Mouse (Mus musculus): Measurements from ENCODE around the gene Negr1. TPM values are rescaled to one million over a fixed set of nuclear protein-coding genes. Genes with fewer than 3 reads are reported as not detected.
"Not testable (repeated sequence)": the region's sequence is repeated elsewhere in the genome, so short reads cannot be mapped to it uniquely, and the experiment has no call there.

Gene Negr1
- total RNA-seq, 1 experiment from 2014 or later = not detected

DNA sequence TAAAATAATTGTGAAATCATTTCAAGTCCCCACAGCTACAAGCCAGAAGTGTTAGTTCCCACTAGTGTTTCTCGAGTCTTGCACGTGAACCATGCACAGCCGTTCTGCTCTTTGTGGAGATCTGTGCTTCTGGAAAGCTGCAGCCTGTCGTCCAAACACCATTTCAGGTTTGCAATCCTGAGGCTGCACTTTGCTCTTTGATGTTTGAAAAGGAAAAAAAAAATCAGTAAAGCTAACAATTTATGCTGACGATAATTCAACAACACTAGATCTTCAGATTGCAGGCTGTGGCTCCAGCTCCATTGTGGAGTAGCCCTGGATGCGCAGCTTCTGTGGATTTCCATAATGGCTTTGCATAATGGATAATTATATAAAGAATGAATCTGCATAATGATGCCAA, 463.0 kb downstream of the Negr1 start:
- ATAC-seq (replicated peaks in 1 of 2; ENCODE audit: insufficient read depth in 1 of 2, low FRiP score in 2 of 2, low TSS enrichment in 1 of 2, low read depth in 1 of 2, poor library complexity in 2 of 2, severe bottlenecking in 2 of 2) = no peak

DNA sequence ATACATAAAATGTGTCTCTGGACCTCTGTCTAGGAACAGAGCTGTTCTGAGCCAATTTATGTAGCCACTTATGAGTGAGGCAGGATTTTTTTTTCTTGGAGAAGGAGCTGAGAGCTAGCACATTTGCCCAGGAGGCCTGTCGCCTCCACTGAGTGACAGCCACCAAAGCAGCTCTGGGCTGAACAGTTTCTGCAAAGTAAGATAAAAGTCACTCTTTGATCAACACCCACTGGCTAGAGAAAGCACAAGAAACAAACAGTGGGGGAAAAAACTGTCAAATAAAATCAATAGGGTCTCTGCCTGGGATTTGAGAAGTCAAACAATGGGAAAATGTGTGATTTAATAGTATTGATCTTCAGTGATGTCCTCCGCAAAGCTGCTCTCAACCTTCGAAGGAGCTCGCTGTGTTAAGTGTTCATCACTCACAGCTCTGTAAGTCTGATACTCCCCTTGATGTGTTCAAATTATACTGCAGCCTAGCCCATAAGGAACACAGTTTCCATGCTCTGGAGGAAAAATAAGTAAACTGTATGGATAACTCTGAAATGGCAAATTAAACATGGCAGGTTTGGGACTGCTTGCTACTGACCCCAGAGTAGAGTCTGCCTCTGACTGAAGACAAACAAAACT, 470.0 kb downstream of the Negr1 start:
- ATAC-seq (replicated peaks in 1 of 2; ENCODE audit: insufficient read depth in 1 of 2, low FRiP score in 2 of 2, low TSS enrichment in 1 of 2, low read depth in 1 of 2, poor library complexity in 2 of 2, severe bottlenecking in 2 of 2) = no peak

- no peak for ATAC-seq (replicated peaks in 1 of 2; ENCODE audit: insufficient read depth in 1 of 2, low FRiP score in 2 of 2, low TSS enrichment in 1 of 2, low read depth in 1 of 2, poor library complexity in 2 of 2, severe bottlenecking in 2 of 2)
These were observed 474.4 kb downstream of the Negr1 start for GRCm38 (mm10) chr3:157036016-157036415.

- ATAC-seq (replicated peaks in 1 of 2; ENCODE audit: insufficient read depth in 1 of 2, low FRiP score in 2 of 2, low TSS enrichment in 1 of 2, low read depth in 1 of 2, poor library complexity in 2 of 2, severe bottlenecking in 2 of 2) = no peak
These were observed 475.0 kb downstream of the Negr1 start for GRCm38 (mm10) chr3:157036568-157036967.

GRCm38 (mm10) chr3:157040619-157041018, 479.0 kb downstream of the Negr1 start:
- no peak for ATAC-seq (replicated peaks in 1 of 2; ENCODE audit: insufficient read depth in 1 of 2, low FRiP score in 2 of 2, low TSS enrichment in 1 of 2, low read depth in 1 of 2, poor library complexity in 2 of 2, severe bottlenecking in 2 of 2)

- no peak for ATAC-seq (replicated peaks in 1 of 2; ENCODE audit: insufficient read depth in 1 of 2, low FRiP score in 2 of 2, low TSS enrichment in 1 of 2, low read depth in 1 of 2, poor library complexity in 2 of 2, severe bottlenecking in 2 of 2)
These were observed 483.0 kb downstream of the Negr1 start for GRCm38 (mm10) chr3:157044565-157044964.

GRCm38 (mm10) chr3:157064438-157064837, 502.8 kb downstream of the Negr1 start:
- ATAC-seq (replicated peaks in 1 of 2; ENCODE audit: insufficient read depth in 1 of 2, low FRiP score in 2 of 2, low TSS enrichment in 1 of 2, low read depth in 1 of 2, poor library complexity in 2 of 2, severe bottlenecking in 2 of 2) = not testable (repeated sequence)

DNA sequence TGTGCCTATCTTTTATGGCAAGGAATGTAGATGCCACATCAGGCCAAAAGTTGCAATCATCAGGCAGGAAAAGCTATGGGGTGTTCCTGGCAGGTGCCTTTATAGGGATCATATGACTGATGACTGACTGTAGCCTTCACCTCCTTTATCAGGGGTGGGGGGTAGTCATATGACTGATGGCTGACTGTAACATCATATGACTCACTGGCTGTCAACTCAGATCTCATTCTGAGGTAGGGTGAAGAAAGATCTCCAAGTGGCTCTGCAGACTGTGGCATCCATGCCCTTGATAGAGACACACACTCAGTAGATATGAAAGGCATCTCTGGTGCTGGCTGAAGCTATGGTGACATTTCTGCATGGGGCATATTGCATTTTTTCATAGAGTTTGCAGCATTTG, 504.7 kb downstream of the Negr1 start:
- ATAC-seq (replicated peaks in 1 of 2; ENCODE audit: insufficient read depth in 1 of 2, low FRiP score in 2 of 2, low TSS enrichment in 1 of 2, low read depth in 1 of 2, poor library complexity in 2 of 2, severe bottlenecking in 2 of 2) = no peak

DNA sequence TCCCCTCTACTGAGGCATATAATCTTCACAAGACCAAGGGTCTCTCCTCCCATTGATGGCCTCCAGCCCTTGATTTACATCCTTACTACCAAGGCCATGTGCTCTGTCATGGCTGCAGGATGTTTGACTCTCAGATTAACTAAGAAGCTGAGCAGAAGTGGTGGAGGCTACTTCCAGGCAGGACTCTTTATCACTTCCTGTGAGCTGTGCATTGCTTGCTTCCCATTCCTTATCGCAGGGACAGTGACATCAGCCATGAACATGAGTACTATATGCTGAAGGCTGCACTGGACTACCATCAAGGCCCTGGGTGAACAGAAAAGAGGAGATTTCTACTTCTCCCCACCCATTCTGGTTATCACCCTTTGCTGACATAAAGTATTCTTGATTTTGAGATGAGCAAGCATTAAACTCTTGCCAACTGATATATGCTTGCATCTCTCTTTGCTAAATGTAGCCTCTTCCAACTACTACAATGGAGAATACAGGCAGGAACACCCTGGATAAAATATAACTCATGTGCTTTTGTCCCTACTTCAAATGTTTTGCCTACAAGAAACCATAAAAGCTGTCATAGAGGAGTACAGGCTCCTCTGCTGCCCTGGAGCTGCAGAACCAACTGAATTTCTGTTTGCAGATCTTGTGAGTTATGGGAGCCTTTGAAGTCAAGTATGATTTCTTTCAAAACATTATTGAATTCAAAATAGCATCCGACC, 517.8 kb downstream of the Negr1 start:
- no peak for ATAC-seq (replicated peaks in 1 of 2; ENCODE audit: insufficient read depth in 1 of 2, low FRiP score in 2 of 2, low TSS enrichment in 1 of 2, low read depth in 1 of 2, poor library complexity in 2 of 2, severe bottlenecking in 2 of 2)

DNA sequence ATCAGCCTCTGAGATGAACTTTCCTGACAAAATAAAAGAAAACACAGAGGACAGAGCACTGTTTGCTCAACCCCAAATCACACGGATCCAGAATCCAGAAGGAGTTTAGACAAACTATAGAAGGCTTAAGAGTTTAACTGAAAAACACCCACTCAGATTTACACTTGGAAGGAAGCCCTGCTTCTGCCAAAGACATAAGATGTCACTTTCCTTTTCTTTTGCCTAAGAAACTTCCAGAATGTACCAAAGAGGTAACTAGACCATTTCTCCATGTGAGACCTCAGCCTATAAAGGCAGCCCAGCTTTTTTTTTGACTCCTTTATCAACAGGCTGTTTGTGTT, 518.3 kb downstream of the Negr1 start:
- no peak for ATAC-seq (replicated peaks in 1 of 2; ENCODE audit: insufficient read depth in 1 of 2, low FRiP score in 2 of 2, low TSS enrichment in 1 of 2, low read depth in 1 of 2, poor library complexity in 2 of 2, severe bottlenecking in 2 of 2)

DNA sequence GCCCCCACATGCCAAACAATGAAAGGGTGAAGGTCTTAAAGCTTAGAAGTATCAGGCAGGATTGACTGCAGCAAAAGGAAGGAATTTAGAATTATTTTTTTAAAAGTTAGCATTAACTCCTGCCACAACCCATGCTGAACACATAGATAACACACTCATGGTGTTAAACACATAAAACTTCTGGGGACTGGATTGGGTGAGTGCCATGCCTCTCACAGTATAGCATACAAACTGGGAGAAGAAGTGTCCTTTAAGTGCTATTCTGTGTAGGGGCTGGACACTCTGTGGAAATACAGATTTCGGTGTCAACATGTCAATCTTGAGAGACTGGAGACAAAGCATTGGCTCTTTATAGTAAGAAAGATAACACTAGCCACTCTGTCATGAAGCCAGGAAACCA, 519.0 kb downstream of the Negr1 start:
- ATAC-seq (replicated peaks in 1 of 2; ENCODE audit: insufficient read depth in 1 of 2, low FRiP score in 2 of 2, low TSS enrichment in 1 of 2, low read depth in 1 of 2, poor library complexity in 2 of 2, severe bottlenecking in 2 of 2) = no peak

DNA sequence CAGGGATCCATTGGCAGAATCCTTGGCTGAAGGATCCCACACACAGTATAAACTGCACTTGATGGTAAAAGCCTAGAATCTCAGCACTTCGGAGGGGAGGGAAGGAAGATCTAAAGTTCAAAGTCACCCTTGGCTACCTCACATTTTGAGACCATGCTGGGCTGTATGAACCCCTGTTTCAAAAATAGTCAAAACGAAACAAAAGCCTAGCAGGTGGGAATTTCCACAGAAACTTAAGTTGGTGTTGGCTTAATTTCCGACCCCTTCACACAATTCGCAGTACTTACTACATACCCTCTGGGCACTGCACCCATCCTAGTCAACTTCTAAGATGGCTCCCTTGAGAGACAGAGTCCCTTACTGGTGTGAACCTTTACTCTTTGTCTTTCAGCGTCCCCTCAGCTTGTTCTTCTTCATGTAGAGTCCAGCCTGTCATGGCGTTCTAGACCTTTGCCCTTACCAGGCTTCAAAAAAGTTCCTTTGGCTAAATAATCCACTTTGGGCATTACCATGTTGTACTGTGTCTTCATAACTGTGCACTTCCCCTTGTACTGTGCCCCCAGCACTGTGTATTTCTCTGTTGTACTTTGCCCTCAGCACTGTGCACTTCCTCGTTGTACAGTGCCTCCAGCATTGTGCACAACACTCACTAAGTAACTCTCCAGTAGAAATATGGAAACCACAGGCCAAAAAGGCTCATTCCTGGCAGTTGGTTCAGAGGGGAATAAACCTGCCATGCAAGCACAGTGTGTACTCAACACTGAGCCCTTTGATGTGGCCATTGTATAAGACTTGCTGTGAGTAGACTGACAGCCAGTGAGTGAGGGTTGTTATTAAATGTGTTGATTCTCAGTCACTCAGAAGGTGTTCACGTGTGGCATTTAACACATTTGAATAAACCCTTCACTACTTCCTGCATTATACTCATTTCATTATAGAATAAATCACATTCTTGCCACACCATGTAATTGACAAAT, 521.5 kb downstream of the Negr1 start:
- no peak for ATAC-seq (replicated peaks in 1 of 2; ENCODE audit: insufficient read depth in 1 of 2, low FRiP score in 2 of 2, low TSS enrichment in 1 of 2, low read depth in 1 of 2, poor library complexity in 2 of 2, severe bottlenecking in 2 of 2)

DNA sequence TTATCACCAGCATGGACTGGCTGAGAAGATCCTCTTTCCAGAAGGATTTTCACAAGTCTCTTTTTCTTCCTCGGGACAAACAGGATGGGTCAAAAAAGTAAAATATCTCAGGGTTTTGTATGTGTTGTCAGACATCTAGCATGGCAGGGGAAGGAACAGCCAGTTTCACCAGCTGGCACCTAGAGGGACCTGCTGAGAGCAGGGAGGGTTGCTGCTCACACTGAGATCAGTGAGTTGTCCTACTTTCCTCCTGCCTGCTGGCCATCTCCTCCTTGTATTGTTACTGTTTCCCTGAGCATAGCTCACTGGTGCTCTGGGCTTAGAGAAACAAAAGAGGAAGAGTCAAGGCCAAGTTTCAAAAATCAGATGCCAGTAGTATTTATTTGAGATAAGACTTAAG, 523.6 kb downstream of the Negr1 start:
- ATAC-seq (replicated peaks in 1 of 2; ENCODE audit: insufficient read depth in 1 of 2, low FRiP score in 2 of 2, low TSS enrichment in 1 of 2, low read depth in 1 of 2, poor library complexity in 2 of 2, severe bottlenecking in 2 of 2) = no peak

- ATAC-seq (replicated peaks in 1 of 2; ENCODE audit: insufficient read depth in 1 of 2, low FRiP score in 2 of 2, low TSS enrichment in 1 of 2, low read depth in 1 of 2, poor library complexity in 2 of 2, severe bottlenecking in 2 of 2) = no peak
These were observed 528.5 kb downstream of the Negr1 start for GRCm38 (mm10) chr3:157090051-157090450.

DNA sequence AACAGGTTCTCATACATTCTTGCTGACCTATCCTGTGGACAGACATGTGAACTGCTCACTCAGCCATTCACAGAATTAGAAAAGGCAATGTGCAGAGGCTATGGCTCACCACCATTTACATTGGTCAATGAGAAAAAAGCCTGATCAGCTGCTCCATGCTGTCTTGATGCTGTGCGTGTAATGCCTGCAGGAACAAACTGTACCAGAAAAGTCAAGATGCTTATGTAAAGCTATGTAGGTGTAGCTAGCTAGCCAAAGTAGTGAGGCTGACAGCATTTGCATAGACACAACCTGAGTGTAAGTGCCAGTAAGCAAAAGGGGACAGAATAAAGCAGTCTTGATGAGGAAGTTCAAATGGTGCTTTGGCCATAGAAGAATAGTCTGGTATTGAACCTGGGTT, 534.7 kb downstream of the Negr1 start:
- ATAC-seq (replicated peaks in 1 of 2; ENCODE audit: insufficient read depth in 1 of 2, low FRiP score in 2 of 2, low TSS enrichment in 1 of 2, low read depth in 1 of 2, poor library complexity in 2 of 2, severe bottlenecking in 2 of 2) = no peak

DNA sequence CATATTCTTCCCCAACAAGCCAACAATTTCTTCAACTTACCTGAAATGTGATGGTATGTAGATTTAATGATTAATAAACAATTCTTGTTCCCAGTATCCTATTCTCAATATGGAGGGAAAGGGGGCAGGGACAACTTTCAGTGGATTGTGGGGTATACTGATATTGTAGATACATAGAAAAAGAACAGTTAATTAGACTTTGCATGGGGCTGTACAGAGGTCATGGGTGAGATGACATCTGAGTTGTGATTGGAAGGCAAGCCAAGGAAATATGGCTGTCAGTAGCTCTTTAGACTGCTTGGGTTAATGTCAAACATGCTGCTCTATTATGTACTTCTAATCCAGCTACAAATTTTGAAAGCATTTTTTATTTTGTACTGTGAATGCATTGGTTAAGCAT, 535.9 kb downstream of the Negr1 start:
- no peak for ATAC-seq (replicated peaks in 1 of 2; ENCODE audit: insufficient read depth in 1 of 2, low FRiP score in 2 of 2, low TSS enrichment in 1 of 2, low read depth in 1 of 2, poor library complexity in 2 of 2, severe bottlenecking in 2 of 2)

- no peak for ATAC-seq (replicated peaks in 1 of 2; ENCODE audit: insufficient read depth in 1 of 2, low FRiP score in 2 of 2, low TSS enrichment in 1 of 2, low read depth in 1 of 2, poor library complexity in 2 of 2, severe bottlenecking in 2 of 2)
These were observed 536.8 kb downstream of the Negr1 start for GRCm38 (mm10) chr3:157098417-157098816.

DNA sequence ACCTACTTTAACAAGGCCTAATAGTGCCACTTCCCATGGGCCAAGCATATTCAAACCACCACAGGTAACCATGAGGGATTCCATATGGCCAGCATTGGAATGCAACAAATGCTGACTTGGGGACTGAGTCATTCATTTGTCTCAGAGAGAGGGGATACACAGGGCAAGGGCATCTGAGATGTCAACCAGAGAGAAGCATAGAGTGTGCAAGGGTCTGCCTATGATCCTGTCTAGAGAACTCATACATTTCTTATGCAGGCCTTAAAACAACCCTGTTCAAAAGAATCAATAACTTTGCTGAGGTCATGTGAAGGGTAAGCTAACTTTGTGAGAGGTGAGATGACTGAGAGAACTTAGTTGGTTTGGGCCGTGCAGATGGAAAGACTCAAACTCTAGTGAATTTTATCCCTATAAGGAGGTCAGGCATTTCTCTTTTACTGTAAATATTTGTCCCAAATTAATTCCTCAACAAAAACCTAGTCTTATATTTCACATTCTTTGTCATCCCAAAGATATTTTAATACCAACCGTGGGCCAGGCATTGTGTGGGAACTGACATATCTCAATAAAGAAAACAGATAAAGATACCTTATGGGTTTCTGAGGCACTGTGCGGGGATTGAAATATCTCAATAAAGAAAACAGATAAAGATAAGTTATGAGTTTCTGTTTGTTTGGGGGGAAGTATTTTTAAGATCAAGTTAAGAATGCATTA, 543.4 kb downstream of the Negr1 start:
- no peak for ATAC-seq (replicated peaks in 1 of 2; ENCODE audit: insufficient read depth in 1 of 2, low FRiP score in 2 of 2, low TSS enrichment in 1 of 2, low read depth in 1 of 2, poor library complexity in 2 of 2, severe bottlenecking in 2 of 2)

All from hematopoietic stem cell, adult 5-6 weeks (primary cell).